Mouse (Mus musculus): ENCODE data around the gene Nfxl1. TPM values are rescaled to one million over a fixed set of nuclear protein-coding genes. Genes with fewer than 3 reads are reported as not detected.

Gene Nfxl1
- polyA plus RNA-seq, 1 experiment from 2014 or later: 9.6 TPM

- Histone ChIP-seq H3K9me3 (ENCODE audit: control insufficient read depth, low read length) (no peaks in the 10 kb centered on the region), H3K27me3 (replicated peaks; ENCODE audit: control insufficient read depth, insufficient read depth, low read length) (no peaks in the 10 kb centered on the region), H3K9ac (ENCODE audit: low read depth, low read length) (no peak overlapping the region), H3K4me3 (ENCODE audit: low read length) (no peak overlapping the region), H3K4me2 (ENCODE audit: low read depth, low read length) (no peak overlapping the region), H3K27ac (ENCODE audit: low read length) (no peak overlapping the region), H3K36me3 (ENCODE audit: control insufficient read depth, insufficient read depth, low read length) (no peaks in the 10 kb centered on the region), H3K4me1 (ENCODE audit: control insufficient read depth, insufficient read depth, low read length) (no peaks in the 10 kb centered on the region)
- WGBS: 55% methylated on average over 7 of the region's 7 CpGs
- no peak for ATAC-seq
Measured at GRCm38 (mm10) chr5:72471746-72472145, 87.7 kb downstream of the Nfxl1 start.

- no peak for ATAC-seq
Measured at GRCm38 (mm10) chr5:72464932-72465331, 94.6 kb downstream of the Nfxl1 start.

More at GRCm38 (mm10) chr5:72464932-72465331, 94.6 kb downstream of the Nfxl1 start:
- no peak overlapping the region for H3K4me2 ChIP-seq (ENCODE audit: low read depth, low read length)
- H3K4me3 ChIP-seq (ENCODE audit: low read length): no peak overlapping the region
- WGBS: 71% methylated on average over 3 of the region's 3 CpGs
- H3K27me3 ChIP-seq (replicated peaks; ENCODE audit: control insufficient read depth, insufficient read depth, low read length): no peaks in the 10 kb centered on the region
- H3K27ac ChIP-seq (ENCODE audit: low read length): no peak overlapping the region
- H3K4me1 ChIP-seq (ENCODE audit: control insufficient read depth, insufficient read depth, low read length): no peaks in the 10 kb centered on the region
- H3K36me3 ChIP-seq (ENCODE audit: control insufficient read depth, insufficient read depth, low read length): no peaks in the 10 kb centered on the region
- H3K9ac ChIP-seq (ENCODE audit: low read depth, low read length): no peak overlapping the region
- no peaks in the 10 kb centered on the region for H3K9me3 ChIP-seq (ENCODE audit: control insufficient read depth, low read length)

Other genes starting within 250 kb of the Nfxl1 start
- 0.22 and 0.32 TPM in 2 replicates for gene Corin, start 55.2 kb downstream of the Nfxl1 start, polyA plus RNA-seq (2015; fragmentation: Nextera tagmentation; extraction: Ambion mirVana)
- 0.09 TPM in 1 of 2 replicates, not detected in the other for gene Zar1, start 21.6 kb upstream of the Nfxl1 start, polyA plus RNA-seq (2015; fragmentation: Nextera tagmentation; extraction: Ambion mirVana)
- gene Gm5868, start 27.9 kb upstream of the Nfxl1 start, polyA plus RNA-seq (2015; fragmentation: Nextera tagmentation; extraction: Ambion mirVana): 0.29 and 0.42 TPM in 2 replicates
- gene Cnga1, start 84.6 kb upstream of the Nfxl1 start, polyA plus RNA-seq (2015; fragmentation: Nextera tagmentation; extraction: Ambion mirVana): not detected in 2 replicates
- 34.5 and 37.7 TPM in 2 replicates for gene Nipal1, start 88.1 kb upstream of the Nfxl1 start, polyA plus RNA-seq (2015; fragmentation: Nextera tagmentation; extraction: Ambion mirVana)
- gene Txk, start 193.1 kb upstream of the Nfxl1 start, polyA plus RNA-seq (2015; fragmentation: Nextera tagmentation; extraction: Ambion mirVana): 0.48 and 0.54 TPM in 2 replicates

Measured in intestine, embryonic 16.5 days (tissue).